Mouse (Mus musculus): ENCODE data around the gene Nlrp3.

GRCm38 (mm10) chr11:59505351-59505838 is 36.0 kb upstream of the Nlrp3 start:
- TF ChIP-seq CTCF (IDR thresholded peaks at IDR 0.05; ENCODE audit: control insufficient read depth, insufficient read depth, insufficient read length) (no peak), USF1 (IDR thresholded peaks at IDR 0.05; ENCODE audit: low read depth) (no peak), MYOG (IDR thresholded peaks at IDR 0.05; ENCODE audit: control insufficient read depth, extremely low read depth, insufficient read length) (no peak)

All from C2C12 (cell line).